Mouse (Mus musculus) natural killer cell, adult 2 months (primary cell): ENCODE measurements at regions not wholly inside any gene's neighbourhood (a gene's known extent, or its start where the extent isn't known, plus 50 kb on each side); places are given as distances from the start of the nearest gene placed in this dataset.

Experiments used
- DNase-seq, 2 experiments: peaks; one replicate each; pipeline ENCODE4 v3.0.0; 2022; ENCODE audit warnings: low spot score in 2 of 2

- DNase-seq, result no peak
These were observed 127.2 kb upstream of the Meis1 start for GRCm38 (mm10) chr11:19145991-19146390.

DNA sequence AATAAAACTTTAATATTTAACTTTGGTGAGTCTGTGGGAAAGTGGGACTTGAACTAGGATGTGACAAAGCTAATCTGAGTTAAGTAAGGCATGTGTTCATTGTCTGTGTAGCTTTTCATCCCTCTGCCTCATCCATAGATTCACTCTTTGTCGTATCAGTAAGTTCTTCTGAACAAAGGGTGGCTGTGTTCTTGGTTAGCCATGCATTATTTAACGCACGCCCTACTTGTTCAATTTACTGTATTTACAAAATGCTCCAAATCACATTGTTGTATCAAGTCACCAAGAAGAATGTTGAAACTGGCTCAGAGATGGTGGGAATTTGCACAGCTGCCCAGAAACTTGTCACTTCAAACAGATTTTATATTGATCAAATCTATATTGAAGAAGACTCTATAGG lies 132.2 kb upstream of the Meis1 start:
- DNase-seq, result no peak

DNA sequence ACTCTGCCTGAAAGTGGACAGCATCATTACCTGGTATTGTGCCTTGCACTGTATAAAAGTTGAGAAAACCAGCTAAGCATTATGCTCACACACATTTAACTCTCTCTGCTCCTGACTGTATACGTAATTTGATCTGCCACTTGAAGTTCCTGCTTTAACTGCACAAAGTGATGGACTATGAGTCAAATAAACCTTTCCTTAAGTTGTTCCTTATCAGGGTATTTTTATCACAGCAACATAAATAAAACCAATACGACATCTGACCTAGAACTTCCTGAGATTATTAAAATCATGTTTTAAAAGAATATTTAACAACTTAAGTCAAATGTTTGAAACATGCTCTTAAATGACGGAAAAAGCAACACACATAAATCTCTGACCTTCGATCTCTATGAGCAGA lies 134.9 kb upstream of the Meis1 start:
- no peak for DNase-seq

GRCm38 (mm10) chr11:19154813-19155616 lies 136.2 kb upstream of the Meis1 start:
- DNase-seq, result no peak

GRCm38 (mm10) chr11:19155617-19155983 lies 136.8 kb upstream of the Meis1 start:
- no peak for DNase-seq

DNA sequence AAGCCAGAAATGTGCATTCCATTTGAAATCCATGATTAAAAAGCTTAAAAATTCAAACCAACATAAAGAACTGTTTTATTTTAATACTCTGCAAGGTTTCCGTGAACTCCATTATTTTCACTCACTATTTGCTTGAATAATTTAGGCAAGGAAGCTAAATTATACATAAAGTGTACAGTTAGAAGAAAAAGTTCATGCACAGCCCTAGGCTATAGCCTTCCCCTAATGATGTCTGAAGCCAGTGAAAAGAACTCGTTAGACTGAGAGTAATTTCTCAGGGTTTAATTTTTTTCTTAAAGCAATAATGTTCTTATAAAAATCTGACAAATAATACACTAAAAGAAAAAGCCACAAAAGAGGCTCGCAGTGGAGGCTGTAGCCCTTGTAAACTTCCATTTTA lies 141.4 kb upstream of the Meis1 start:
- no peak for DNase-seq

DNA sequence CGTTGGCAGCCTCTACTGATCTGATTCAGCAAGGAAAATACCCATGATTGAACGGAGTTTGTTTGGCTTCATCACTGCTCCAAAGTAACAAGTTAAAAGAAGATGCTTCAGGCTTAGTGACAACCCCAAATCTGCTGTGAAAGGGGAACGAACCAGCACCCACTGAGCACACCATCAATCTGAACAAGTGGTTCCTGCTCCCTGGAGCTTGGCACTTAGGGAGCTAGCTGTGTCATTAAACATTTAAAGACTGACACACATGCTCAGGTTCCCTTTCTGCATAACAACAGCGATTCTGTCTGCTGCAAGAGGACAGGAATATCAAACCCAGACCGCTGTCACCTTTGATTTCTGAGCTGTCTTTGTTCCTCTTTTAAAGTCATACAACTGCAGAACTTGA lies 141.9 kb upstream of the Meis1 start:
- DNase-seq, result no peak

DNA sequence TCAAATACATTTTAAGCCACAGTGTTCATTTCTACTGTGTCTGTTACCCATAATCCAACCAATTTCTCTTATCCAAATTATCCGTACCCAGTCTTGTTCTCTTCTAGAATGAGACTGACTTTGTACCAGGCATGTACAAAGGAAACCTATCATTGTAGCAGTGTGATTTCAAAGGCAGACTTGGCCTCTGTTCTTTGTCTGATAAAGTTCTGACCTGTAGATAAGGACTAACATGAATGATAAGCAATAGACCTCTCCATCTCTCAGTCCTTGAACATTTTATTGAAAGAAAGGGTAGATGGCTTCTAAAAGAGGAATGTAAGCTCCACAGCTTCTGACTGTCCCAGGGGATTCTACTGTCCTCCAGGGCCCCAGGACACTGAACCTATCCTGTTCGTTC lies 152.2 kb upstream of the Meis1 start:
- DNase-seq, result no peak

DNA sequence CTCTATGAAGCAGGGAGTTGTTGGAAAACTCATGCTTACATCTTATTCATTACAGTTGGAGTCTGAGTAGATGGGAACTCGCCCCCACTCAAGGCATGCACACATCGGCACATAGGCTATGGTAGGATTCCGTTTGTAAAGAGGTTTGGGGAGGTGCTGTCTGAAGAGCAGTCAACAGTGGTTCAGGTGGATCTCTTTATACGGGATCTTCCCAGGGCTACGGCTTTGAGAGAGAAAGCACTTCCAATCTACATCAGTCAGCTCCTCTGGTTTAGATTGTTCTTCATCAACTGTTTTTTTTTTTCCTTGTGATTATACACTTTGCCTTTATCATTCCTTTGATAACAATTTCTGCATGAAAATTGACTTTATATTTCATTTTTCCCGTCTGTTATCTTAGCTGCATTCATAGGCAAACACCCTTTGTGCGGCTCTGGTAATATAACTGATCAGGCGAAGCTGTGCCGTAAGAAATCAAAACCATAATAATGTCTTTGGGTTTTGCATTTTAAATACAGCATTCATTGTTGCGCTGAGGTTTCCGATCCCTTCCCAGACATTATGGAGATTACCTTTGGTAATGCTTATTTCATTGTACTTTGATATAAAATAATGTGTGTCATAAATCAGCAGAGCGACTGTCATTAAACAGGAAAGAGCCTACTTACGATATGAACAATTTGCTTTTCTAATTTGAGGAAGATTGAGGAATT lies 155.7 kb upstream of the Meis1 start:
- DNase-seq, result no peak

- no peak for DNase-seq
These were observed 160.5 kb upstream of the Meis1 start for GRCm38 (mm10) chr11:19179290-19179689.

GRCm38 (mm10) chr11:19189778-19190177 lies 171.0 kb upstream of the Meis1 start:
- no peak for DNase-seq

DNA sequence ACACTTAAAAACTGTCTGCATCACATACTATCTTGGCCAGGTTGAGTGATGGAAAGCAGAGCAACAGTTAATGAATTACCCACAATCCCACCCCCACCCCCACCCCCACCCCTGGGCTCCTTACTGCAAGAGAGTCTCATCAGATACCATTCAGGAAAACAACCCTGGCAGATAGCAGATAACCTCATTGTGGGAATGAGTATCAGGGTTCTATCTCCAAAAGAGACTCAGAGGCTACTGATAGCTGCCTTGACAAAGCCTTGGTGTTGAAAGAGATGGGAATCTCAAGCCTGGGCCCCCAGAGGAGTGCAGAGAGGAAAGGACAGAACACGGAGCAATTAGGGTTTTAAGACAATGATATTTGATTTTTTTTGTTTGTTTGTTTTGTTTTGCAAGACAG lies 175.7 kb upstream of the Meis1 start:
- DNase-seq, result no peak

DNA sequence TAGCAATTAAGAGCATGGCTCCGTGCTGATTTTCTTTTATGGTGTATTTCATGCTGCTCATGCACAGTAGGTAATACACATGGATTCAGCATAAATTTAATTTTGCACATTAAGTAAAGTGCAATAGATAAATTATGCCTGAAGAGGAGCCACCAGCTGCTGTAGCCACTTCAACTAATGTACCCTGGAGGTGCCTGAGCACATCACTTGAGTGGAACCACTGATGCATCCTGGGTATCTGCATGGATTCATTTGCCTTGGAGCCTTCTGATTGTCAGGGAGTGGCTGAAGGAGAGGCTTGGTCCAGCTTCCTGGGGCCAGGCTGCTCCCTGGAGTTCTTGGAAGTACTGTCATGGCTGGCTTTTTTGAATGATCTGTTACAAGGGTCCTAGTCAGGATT lies 179.0 kb upstream of the Meis1 start:
- no peak for DNase-seq

DNA sequence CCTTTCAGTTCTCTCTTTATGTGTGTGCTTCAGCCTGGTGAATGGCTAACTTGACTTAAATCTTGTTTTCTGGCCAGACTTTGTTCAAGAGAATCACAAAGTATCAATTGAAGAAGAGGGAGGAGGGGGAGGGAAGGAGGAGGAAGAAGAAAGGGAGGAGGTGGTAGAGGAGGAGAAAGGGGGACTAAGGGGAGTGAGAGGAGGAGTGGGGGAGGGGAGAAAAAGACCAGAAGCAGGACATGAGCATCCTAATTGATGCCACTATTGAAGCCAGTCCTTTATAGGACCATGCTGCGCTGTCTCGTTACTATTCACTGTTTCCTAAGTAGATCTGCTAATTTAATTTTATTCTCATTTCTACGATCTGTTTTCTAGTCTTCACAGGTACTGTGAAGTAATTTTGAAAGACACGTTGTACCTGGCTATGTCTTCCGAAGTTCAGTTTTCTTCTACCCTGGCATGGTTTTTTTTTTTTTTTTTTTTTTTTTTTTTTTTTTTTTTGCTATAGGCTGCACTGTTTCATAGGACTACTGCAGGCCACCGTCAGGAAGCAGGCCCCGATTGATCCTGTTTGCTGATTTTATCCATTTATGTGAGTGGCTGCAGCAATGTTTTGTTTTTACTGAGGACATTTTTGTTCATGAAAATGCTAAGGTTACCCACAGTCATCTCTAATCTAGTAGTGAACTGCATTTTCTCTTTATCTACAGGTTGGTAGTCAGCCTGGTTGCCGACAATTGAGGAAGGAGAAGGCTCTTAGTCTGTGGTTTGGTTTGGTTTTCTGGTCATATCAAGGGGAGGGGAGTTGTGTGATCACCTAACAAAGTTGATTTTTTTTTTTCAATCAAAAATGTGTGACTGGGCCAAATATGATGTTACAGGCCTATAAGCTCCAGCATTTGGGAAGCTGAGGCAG lies 184.1 kb upstream of the Meis1 start:
- no peak for DNase-seq

DNA sequence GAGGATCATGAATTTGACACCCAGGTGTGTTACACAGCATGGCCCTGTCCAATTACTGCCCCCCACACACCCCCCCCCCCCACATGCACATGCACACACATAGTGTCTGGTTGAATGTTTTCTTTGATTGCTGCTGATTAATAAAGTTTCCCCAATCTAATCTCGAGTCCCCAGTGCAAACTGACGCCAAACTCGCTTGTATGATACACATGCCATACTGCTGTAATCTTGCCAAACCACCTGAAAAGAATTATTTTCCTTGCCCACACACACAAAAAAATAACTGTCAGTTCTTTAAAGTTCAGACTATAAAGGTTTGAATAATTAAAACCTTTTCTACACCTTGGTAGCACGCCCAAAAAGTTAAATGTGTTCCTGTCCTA lies 184.7 kb upstream of the Meis1 start:
- DNase-seq, result no peak

GRCm38 (mm10) chr11:19203968-19204367 lies 185.2 kb upstream of the Meis1 start:
- no peak for DNase-seq

DNA sequence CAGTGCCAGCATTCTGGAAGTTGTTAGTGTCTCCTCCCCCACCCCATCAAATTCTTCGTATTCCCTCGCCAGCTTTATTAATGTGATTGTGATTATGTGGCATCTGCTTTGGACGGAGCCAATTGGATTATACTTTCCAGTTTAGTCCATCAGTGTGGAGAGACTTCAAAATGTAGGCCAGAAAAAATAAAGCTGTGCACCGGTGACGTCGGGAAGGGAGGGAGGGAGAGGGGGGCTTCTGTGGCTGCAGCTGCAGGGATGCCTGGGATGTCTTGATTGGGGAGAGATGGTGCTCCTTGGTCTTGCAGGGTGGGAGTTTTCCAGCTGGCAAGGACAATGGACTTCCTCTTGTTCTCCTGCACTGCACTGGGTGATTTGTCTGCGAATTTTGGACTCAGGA lies 185.7 kb upstream of the Meis1 start:
- DNase-seq, result no peak

DNA sequence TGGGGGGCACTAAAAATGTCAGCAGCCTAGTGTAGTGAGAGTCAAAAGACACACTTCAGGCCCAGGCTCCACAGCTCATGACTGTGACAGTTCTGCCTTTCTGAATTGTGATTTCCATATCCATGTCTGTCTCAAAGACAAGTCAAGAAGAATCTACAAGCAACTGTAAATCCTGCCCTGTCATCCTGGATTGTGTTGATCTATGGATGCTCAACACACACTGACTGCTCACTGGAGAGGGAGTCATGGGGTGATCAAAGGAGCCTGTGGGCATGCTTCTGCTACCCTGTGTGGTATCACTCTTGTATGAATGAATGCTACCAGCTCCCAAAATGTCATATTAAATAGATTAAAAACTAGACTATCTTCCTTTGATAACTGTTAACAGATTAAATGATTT lies 186.4 kb upstream of the Meis1 start:
- no peak for DNase-seq

DNA sequence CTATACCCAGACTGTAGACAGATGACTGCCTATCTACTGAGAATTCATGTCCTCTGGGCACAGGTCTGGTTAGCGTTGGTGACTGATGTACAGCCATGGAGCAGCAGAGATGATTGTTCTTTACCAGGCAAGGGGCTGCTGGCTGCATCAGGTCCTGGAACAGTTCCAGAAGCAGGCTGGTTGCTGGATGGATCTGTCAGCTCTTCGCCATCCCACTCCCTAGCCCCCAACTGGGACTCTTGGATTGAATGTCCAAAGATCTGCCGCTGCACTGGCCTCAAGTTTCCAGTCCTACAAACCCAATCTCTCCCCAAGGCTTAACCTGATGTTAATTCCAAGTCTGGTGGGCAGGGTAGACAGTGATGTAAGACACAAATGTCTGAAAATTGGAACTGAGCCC lies 200.7 kb upstream of the Meis1 start:
- DNase-seq, result no peak

DNA sequence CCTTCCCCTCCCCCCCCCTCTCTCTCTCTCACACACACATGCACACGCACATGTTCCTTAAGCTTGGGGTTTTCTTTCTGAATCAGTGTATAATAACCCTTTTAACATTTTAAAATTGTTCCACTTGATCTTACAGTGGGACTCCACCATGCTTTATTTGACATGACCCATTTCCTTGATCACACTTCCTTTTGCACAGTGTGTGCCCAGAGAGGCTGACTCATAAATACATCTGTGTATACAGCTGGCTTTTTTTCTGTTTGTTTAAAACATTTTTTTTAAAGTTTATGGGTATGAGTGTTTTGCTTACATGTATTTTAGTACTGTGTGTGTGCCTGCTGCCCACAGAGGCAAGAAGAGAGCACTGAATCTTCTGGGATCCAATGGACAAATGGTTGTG lies 202.7 kb upstream of the Meis1 start:
- DNase-seq, result no peak

DNA sequence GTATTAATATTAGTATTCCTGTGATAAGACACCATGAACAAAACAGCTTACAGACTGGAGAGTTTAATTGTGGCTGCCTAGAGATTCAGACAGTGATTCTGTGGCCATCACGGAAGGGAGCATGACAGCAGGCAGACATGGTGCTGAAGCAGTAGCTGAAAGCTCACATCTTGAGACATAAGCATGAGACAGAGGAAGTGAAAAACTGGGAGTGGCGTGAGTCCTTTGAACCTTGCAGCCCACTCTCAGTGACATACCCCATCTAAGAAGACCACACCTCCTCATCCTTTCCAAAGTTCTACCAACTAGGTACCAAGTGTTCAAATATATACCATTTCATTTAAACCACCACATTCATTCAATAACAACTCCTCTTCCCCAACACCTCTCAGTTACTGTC lies 208.0 kb upstream of the Meis1 start:
- DNase-seq, result no peak

DNA sequence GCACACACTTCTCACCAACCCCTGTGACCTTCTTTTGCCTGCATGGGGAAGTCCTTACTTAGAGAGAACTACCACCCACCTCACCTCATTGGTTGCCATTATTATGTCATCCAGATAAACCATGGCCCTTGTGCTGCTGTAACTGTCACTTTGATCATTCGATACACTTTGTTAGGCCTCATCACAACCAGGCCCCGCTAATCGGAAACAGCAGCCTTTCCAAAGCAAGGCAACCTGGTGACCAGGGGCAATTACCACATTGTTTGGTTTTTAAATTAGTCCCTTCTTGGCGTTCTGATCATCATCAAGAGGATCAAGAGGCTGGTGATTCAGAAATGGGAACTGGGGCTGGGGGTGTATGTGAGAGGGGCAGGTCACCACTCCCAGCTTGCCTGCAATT lies 208.9 kb upstream of the Meis1 start:
- DNase-seq, result no peak
